Mouse (Mus musculus) hindbrain, postnatal 0 days (tissue): Measurements from ENCODE around the gene Esr1. TPM values are rescaled to one million over a fixed set of nuclear protein-coding genes. Genes with fewer than 3 reads are reported as not detected.

Experiments used
- ATAC-seq: fragments of 200-750 bp; cut with Nextera tagmentation; 2 replicates; pipeline ENCODE4 v1.8.0; 2017; ENCODE audit warnings: mild to moderate bottlenecking, moderate TSS enrichment, moderate library complexity
- DNase-seq: peaks from one replicate; pipeline ENCODE4 v3.0.0-alpha.2; 2015; ENCODE audit warnings: low spot score
- H3K27ac ChIP-seq: fragments of 300-500 bp; sonication (generic); 2 replicates; pipeline ENCODE4 v1.5.1; 2014; ENCODE audit warnings: mild to moderate bottlenecking
- H3K27me3 ChIP-seq: fragments of 300-500 bp; sonication (generic); 2 replicates; pipeline ENCODE4 v1.6.1; 2014; ENCODE audit warnings: low read length, mixed read lengths; ENCODE audit not compliant: insufficient read depth
- H3K36me3 ChIP-seq: fragments of 300-500 bp; sonication (generic); 2 replicates; pipeline ENCODE4 v1.6.1; 2014; ENCODE audit warnings: low read length, mixed read lengths; ENCODE audit not compliant: insufficient read depth
- H3K4me1 ChIP-seq: fragments of 300-500 bp; sonication (generic); 2 replicates; pipeline ENCODE4 v1.6.1; 2014; ENCODE audit warnings: antibody characterized with exemption, low read length, mixed read lengths; ENCODE audit not compliant: insufficient read depth
- H3K4me2 ChIP-seq: fragments of 300-500 bp; sonication (generic); 2 replicates; pipeline ENCODE4 v1.6.1; 2014; ENCODE audit warnings: low read depth, mild to moderate bottlenecking, low read length, moderate library complexity, mixed read lengths
- H3K4me3 ChIP-seq: fragments of 300-500 bp; sonication (generic); 2 replicates; pipeline ENCODE4 v1.5.1; 2014; ENCODE audit warnings: low read length
- H3K9ac ChIP-seq: fragments of 300-500 bp; sonication (generic); replicated peaks from 2 replicates; pipeline ENCODE4 v1.6.1; 2014; ENCODE audit warnings: mild to moderate bottlenecking, low read length, moderate library complexity, mixed read lengths
- H3K9me3 ChIP-seq: fragments of 300-500 bp; sonication (generic); 2 replicates; pipeline ENCODE4 v1.6.1; 2016; ENCODE audit warnings: low read length, mixed read lengths
- CTCF ChIP-seq: IDR thresholded peaks from 2 replicates; pipeline ENCODE4 v1.5.1; 2016; ENCODE audit warnings: antibody characterized with exemption, control low read depth, low read depth
- WGBS: fragments of 180-500 bp; shearing (Covaris S2); extraction: QIAGEN DNeasy Blood & Tissue Kit; methylation state at CpG from one replicate; pipeline ENCODE4 v1.1.7; 2014; 5-methylcytosine and 5-hydroxymethylcytosine counted together
- polyA plus RNA-seq: library from polyadenylated mRNA; unstranded; fragments of >200 nt; fragmentation: Nextera tagmentation; extraction: Ambion mirVana; gene quantifications from 2 replicates; pipeline ENCODE4 v1.2.1, GENCODE M21; 2015
- total RNA-seq: library from RNA; depleted of rRNA; stranded (reverse); fragments of >200 nt; gene quantifications from 2 replicates; pipeline ENCODE4 v1.2.3, GENCODE M21; 2014; rRNA removed

Gene Esr1
- total and polyA plus RNA-seq, 2 experiments from 2014 or later, result 0.58 to 0.63 TPM

- Histone ChIP-seq H3K4me2 (no peak overlapping the region), H3K27ac (no peak overlapping the region), H3K36me3 (peaks cover 33% of the 10 kb centered on the region), H3K4me1 (no peaks in the 10 kb centered on the region), H3K4me3 (no peak overlapping the region), H3K27me3 (no peaks in the 10 kb centered on the region), H3K9ac (no peak overlapping the region), H3K9me3 (no peaks in the 10 kb centered on the region)
- TF ChIP-seq CTCF, result no peak
- WGBS, result 95% methylated on average over 8 of the region's 8 CpGs
- ATAC-seq (no peak), DNase-seq (no peak)
These were observed 433.1 kb downstream of the Esr1 start for GRCm38 (mm10) chr10:5044481-5044880.

DNA sequence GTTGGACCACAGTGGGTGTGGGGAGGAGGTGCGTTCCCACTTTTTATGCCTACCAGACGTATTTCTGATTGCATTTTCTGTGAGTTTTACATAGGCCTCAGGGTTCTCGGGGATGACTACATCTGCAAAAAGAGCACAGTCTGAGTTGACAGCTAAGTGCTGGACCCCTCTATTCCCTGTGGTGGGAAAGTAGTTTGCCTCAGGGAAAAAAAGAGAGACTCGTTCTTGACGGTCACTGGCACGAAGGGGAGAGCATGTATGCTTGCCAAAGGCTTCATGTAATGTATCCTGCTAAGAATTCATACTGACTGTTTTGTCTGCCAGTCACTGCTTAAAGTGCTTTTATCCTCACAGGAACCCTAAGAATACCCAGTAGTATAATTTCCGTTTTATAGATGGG is 433.8 kb downstream of the Esr1 start:
- Histone ChIP-seq H3K27me3 (no peaks in the 10 kb centered on the region), H3K36me3 (peaks cover 28% of the 10 kb centered on the region), H3K9ac (no peak overlapping the region), H3K4me2 (no peak overlapping the region), H3K9me3 (no peaks in the 10 kb centered on the region), H3K27ac (no peak overlapping the region), H3K4me3 (no peak overlapping the region), H3K4me1 (no peaks in the 10 kb centered on the region)
- ATAC-seq, result peak; percentile 53; the same call in 1 of the 2 replicates
- WGBS, result 65% methylated on average over 7 of the region's 7 CpGs
- TF ChIP-seq CTCF, result no peak
- DNase-seq, result no peak

DNA sequence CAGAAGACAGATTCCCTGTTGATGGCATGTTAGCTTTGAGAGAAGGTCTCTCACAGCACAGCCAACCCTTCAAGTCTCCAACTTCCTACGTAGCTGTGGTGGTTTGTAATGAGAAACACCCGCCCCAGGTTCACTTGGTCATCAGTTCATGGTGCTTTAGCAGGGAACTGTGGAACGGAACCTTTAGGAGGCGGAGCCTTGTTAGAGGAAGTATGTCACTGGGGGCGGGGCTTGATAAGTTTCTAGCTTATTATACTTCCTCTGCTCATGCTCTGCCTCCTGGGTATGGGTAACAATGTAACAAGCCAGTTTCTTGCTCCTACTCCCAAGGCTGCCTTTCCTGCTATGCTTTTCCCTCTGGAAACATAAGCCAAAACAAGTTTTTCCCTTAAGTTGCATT is 434.3 kb downstream of the Esr1 start:
- Histone ChIP-seq H3K27me3 (no peaks in the 10 kb centered on the region), H3K27ac (no peak overlapping the region), H3K9ac (no peak overlapping the region), H3K4me3 (no peak overlapping the region), H3K4me1 (no peaks in the 10 kb centered on the region), H3K9me3 (no peaks in the 10 kb centered on the region), H3K36me3 (peaks cover 23% of the 10 kb centered on the region), H3K4me2 (no peak overlapping the region)
- WGBS, result 90% methylated on average over 5 of the region's 5 CpGs
- DNase-seq (no peak), ATAC-seq (no peak)
- TF ChIP-seq CTCF, result no peak

Other genes starting within 250 kb of the Esr1 start
- gene Zbtb2, start 223.5 kb upstream of the Esr1 start, total RNA-seq, result 18.0 and 19.5 TPM in 2 replicates
- 11.8 and 13.5 TPM in 2 replicates for gene Zbtb2, start 223.5 kb upstream of the Esr1 start, polyA plus RNA-seq
- gene Rmnd1, start 179.2 kb upstream of the Esr1 start, total RNA-seq, result 24.7 and 56.8 TPM in 2 replicates
- 25.6 and 30.0 TPM in 2 replicates for gene Rmnd1, start 179.2 kb upstream of the Esr1 start, polyA plus RNA-seq
- 8.3 and 10.8 TPM in 2 replicates for gene Armt1, start 179.1 kb upstream of the Esr1 start, total RNA-seq
- gene Armt1, start 179.1 kb upstream of the Esr1 start, polyA plus RNA-seq, result 6.6 and 7.7 TPM in 2 replicates
- 0.99 and 1.0 TPM in 2 replicates for gene Ccdc170, start 129.1 kb upstream of the Esr1 start, total RNA-seq
- gene Ccdc170, start 129.1 kb upstream of the Esr1 start, polyA plus RNA-seq, result 0.36 and 0.44 TPM in 2 replicates